Mouse (Mus musculus) erythroblast, embryonic 14.5 days (primary cell): ENCODE data around the gene Hoxd10. TPM values are rescaled to one million over a fixed set of nuclear protein-coding genes. Genes with fewer than 3 reads are reported as not detected.

Source experiments
- H3K27me3 ChIP-seq: 2 replicates; pipeline ENCODE4 v1.6.1; 2012; ENCODE audit warnings: inconsistent platforms; ENCODE audit not compliant: control insufficient read depth
- H3K36me3 ChIP-seq: 2 replicates; pipeline ENCODE4 v1.6.1; 2012; ENCODE audit warnings: mild to moderate bottlenecking, inconsistent platforms; ENCODE audit not compliant: control insufficient read depth
- H3K4me1 ChIP-seq: 2 replicates; pipeline ENCODE4 v1.6.1; 2012; ENCODE audit warnings: inconsistent platforms; ENCODE audit not compliant: control insufficient read depth
- H3K4me3 ChIP-seq: replicated peaks from 2 replicates; pipeline ENCODE3; 2012; ENCODE audit warnings: moderate library complexity, mild to moderate bottlenecking, inconsistent platforms
- H3K9me3 ChIP-seq: 2 replicates; pipeline ENCODE4 v1.6.1; 2012; ENCODE audit warnings: low read length, inconsistent platforms, mixed read lengths; ENCODE audit not compliant: control insufficient read depth
- GATA1 ChIP-seq: IDR thresholded peaks from 2 replicates; pipeline ENCODE4 v1.6.1; 2012; ENCODE audit warnings: low read length, inconsistent platforms, mixed read lengths
- TAL1 ChIP-seq: IDR thresholded peaks from 3 replicates; pipeline ENCODE4 v1.6.1; 2012; ENCODE audit warnings: low read length, inconsistent platforms, mixed read lengths
- polyA plus RNA-seq: library from polyadenylated mRNA; stranded (reverse); fragments of >175 nt; gene quantifications from 2 replicates; pipeline ENCODE4 v1.2.3, GENCODE M21; 2012

The Hoxd10 gene
- polyA plus RNA-seq, 1 experiment, result not detected

DNA sequence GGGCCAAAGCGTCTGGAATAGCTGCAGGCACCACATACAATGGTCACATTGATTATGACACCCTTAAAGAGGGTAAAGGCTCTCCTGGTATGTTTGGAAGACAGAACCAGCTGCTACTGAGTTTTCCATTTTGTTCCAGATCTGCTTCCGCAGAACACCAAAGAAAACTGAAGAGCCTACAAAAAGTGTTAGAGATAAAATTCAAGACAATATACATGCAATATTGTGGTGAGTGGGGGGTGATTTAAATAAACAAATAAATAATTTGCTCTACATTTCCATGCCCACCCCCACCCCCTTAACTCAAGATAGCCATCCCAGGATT is 47.7 kb downstream of the Hoxd10 start:
- Histone ChIP-seq H3K4me1 (no peaks in the 10 kb centered on the region), H3K4me3 (no peak overlapping the region), H3K27me3 (peaks cover 98% of the 10 kb centered on the region), H3K36me3 (no peaks in the 10 kb centered on the region), H3K9me3 (no peaks in the 10 kb centered on the region)
- no peak for TF ChIP-seq GATA1
- TF ChIP-seq TAL1, result no peak

DNA sequence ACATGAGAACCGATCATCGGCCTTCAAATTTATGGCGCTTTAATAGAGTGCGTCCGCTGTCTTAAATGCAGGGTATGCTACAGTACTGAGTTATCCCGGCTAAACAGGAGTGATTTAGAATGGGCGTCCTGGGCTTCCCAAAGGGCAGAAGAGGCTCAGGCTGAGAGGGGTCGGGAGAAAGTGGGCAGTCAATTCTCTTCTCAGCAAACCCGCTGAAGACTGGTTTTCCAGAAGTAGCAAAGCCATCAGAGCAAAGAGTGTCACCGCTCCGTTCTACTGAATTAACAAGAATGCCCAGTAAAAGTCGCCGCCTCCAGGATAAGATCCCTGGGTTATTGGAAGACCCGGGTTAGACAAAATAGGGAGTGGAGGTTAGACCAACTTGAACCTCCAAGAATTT is 48.1 kb downstream of the Hoxd10 start:
- Histone ChIP-seq H3K27me3 (peaks cover 98% of the 10 kb centered on the region), H3K36me3 (no peaks in the 10 kb centered on the region)

DNA sequence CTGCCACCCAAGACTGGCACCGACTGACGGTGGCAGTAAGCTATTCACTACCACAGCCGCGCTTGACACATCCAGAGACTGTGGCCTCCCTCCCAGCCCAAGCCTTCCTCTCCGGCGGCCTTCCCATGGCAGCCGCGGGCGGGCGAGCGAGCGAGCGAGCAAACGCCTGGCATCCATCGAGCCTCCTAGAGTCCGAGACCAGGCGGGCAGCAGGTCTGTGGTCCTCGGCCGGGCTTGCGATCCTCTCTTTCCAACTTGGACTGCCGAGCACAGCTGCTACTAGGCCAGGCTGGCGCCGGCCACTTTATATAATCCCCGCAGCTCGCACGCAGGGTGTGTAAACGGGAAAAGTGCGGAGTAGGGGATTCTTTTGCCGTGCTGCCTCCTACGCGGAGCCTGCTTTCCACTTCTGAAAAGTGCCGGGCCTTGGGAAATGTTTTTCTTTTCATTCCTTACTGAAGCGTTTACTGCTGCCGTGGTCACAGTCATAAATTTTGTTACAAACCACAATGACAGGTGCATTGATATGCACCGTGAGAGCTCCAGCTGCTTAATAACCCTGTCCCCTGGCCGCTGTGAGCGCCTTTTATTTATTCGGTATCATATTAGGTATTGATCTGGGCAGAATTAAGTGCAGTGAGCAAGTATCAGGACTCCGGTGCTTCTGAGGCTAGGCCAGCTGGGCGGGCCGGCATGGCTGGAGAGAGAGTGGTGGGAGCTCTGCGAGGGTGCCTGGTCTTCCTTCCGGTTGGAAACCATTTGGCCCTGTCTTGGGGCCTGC is 48.8 kb downstream of the Hoxd10 start:
- TF ChIP-seq GATA1, result no peak
- no peak for TF ChIP-seq TAL1
- no peaks in the 10 kb centered on the region for H3K4me1 ChIP-seq
- no peaks in the 10 kb centered on the region for H3K36me3 ChIP-seq
- no peak overlapping the region for H3K4me3 ChIP-seq
- H3K9me3 ChIP-seq, result no peaks in the 10 kb centered on the region
- H3K27me3 ChIP-seq, result peaks cover 98% of the 10 kb centered on the region

More for the DNA sequence above, 48.1 kb downstream of the Hoxd10 start:
- Histone ChIP-seq H3K9me3 (no peaks in the 10 kb centered on the region), H3K4me1 (no peaks in the 10 kb centered on the region), H3K4me3 (no peak overlapping the region)
- no peak for TF ChIP-seq GATA1
- no peak for TF ChIP-seq TAL1

DNA sequence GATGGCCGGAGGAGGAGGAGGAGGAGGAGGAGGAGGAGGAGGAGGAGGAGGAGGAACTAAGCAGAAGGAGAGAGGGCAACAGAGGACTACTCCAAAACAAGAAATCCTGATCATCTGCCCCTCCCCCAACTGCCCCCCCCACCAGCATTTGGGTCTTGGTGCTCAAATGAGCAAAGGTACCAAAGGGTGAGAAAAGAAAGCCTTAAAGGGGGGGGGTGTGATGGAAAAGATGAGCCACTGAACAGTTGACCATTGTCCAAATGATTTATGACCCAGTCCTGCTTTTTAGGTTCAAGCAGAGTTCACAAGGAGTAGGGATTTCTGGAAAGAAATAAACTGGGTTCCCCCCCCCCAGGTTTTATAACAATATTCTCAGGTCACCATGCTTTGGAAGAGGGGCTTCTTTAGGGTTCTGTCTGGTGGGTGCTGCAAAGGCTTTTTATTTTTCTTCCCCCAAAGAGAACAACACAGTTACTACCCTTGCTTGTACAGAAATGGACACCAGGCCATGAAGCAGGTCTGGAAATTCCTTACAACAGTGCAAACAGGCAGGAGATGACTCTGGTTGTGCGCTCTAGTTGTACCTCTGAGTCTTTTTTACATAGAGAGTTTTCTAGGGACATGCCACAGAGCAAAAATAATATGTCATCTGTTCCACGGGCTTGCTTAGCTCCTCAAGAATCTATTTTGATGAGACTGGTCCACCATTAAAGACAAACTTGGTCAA is 49.7 kb downstream of the Hoxd10 start:
- Histone ChIP-seq H3K27me3 (peaks cover 98% of the 10 kb centered on the region), H3K4me1 (no peaks in the 10 kb centered on the region), H3K4me3 (no peak overlapping the region), H3K9me3 (no peaks in the 10 kb centered on the region), H3K36me3 (no peaks in the 10 kb centered on the region)
- TF ChIP-seq GATA1, result no peak
- TF ChIP-seq TAL1, result no peak

DNA sequence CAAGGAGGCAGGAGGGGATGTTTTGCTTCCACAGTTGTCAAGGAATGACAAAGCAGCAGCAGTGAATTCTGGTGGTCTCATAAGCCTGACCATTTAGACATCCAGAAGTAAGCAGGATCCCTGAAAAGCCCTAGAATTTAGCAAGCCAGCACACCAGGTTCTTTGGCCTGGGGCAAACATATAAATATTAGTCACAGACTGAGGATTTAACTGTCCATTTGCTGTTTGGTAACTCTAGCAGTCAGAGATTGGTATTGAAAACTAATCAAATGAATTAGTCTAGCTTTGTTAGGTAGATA is 50.2 kb downstream of the Hoxd10 start:
- no peaks in the 10 kb centered on the region for H3K36me3 ChIP-seq
- no peaks in the 10 kb centered on the region for H3K9me3 ChIP-seq
- H3K27me3 ChIP-seq, result peaks cover 98% of the 10 kb centered on the region
- no peaks in the 10 kb centered on the region for H3K4me1 ChIP-seq
- no peak for TF ChIP-seq GATA1
- TF ChIP-seq TAL1, result no peak
- no peak overlapping the region for H3K4me3 ChIP-seq

Other genes starting within 250 kb of the Hoxd10 start
- 1.7 and 2.0 TPM in 2 replicates for gene Lnpk, start 112.5 kb upstream of the Hoxd10 start, polyA plus RNA-seq
- not detected in 2 replicates for gene Evx2, start 32.4 kb upstream of the Hoxd10 start, polyA plus RNA-seq
- not detected in 2 replicates for gene Hoxd13, start 23.6 kb upstream of the Hoxd10 start, polyA plus RNA-seq
- not detected in 2 replicates for gene Hoxd12, start 16.9 kb upstream of the Hoxd10 start, polyA plus RNA-seq
- gene Hoxd11, start 12.4 kb upstream of the Hoxd10 start, polyA plus RNA-seq, result not detected in 2 replicates
- not detected in 2 replicates for gene Hoxd9, start 5.8 kb downstream of the Hoxd10 start, polyA plus RNA-seq
- gene Hoxd8, start 12.7 kb downstream of the Hoxd10 start, polyA plus RNA-seq, result not detected in 2 replicates
- gene Hoxd3, start 20.0 kb downstream of the Hoxd10 start, polyA plus RNA-seq, result not detected in 2 replicates
- 0.06 TPM in 1 of 2 replicates, not detected in the other for gene Hoxd4, start 20.0 kb downstream of the Hoxd10 start, polyA plus RNA-seq
- gene Gm28230, start 34.8 kb downstream of the Hoxd10 start, polyA plus RNA-seq, result not detected in 2 replicates
- not detected in 2 replicates for gene Hoxd1, start 71.1 kb downstream of the Hoxd10 start, polyA plus RNA-seq
- 5.5 and 6.0 TPM in 2 replicates for gene Mtx2, start 133.9 kb downstream of the Hoxd10 start, polyA plus RNA-seq